ENCODE assay signal across 26 mouse cellular contexts in the genomic region with DNA sequence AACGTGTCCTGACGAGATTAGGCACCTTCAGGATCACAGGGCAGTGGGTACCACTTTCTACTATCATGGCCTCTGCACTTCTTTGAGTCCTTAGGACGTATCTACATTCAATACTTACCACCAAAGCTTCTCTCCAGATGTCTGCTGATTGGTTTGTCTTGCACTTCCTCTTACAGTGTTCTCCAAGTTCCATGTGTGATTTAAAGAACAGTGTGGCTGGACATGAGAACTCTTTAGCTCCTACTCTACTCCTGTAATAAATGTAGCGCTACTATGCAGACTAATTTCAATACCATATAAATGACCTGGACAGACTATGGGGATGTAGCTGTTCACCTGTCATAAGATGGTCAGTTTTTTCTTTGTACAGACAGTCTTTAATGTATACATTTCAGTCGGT. TPM values are rescaled to one million over a fixed set of nuclear protein-coding genes. Genes with fewer than 3 reads are reported as not detected.
DNase-seq lines count a peak whose midpoint lies in the region; ATAC-seq and TF ChIP-seq lines count a peak whose summit lies in the region.
"Had no signal": no experiment of that assay in that cellular context is flagged by ENCODE, and none has a peak within 500 bp of the region (broad histone marks: within the 10 kb centered on the region; RNA-seq: fewer than 3 reads in every experiment).

No protein-coding gene starts in this region.

- H3K4me3 ChIP-seq in midbrain, embryonic 15.5 days, result no peak overlapping the region
- no peak overlapping the region for H3K4me3 ChIP-seq in midbrain, postnatal 0 days (ENCODE audit: low read depth, low read length)
- H3K4me3 ChIP-seq in MEL (ENCODE audit: control insufficient read depth in 1 of 2, insufficient read depth in 1 of 2, low read depth in 2 of 2, low read length in 2 of 2), result no peak overlapping the region
- H3K4me3 ChIP-seq: heart, embryonic 12.5 days; heart, embryonic 15.5 days; hindbrain, embryonic 10.5 days had no signal

- peaks cover 17% of the 10 kb centered on the region for H3K4me1 ChIP-seq in midbrain, embryonic 15.5 days
- no peaks in the 10 kb centered on the region for H3K4me1 ChIP-seq in midbrain, postnatal 0 days (ENCODE audit: insufficient read depth, low read length)
- H3K4me1 ChIP-seq in MEL (ENCODE audit: control insufficient read depth in 1 of 2, insufficient read depth in 2 of 2, low read length in 2 of 2), result peaks cover 9 to 13% of the 10 kb centered on the region in 2 experiments

- H3K4me2 ChIP-seq in midbrain, embryonic 15.5 days, result no peak overlapping the region
- no peak overlapping the region for H3K4me2 ChIP-seq in midbrain, postnatal 0 days (ENCODE audit: low read depth, low read length, poor library complexity, severe bottlenecking)
- H3K4me2 ChIP-seq: heart, embryonic 12.5 days; heart, embryonic 15.5 days; hindbrain, embryonic 14.5 days had no signal

- no peak overlapping the region for H3K27ac ChIP-seq in midbrain, embryonic 15.5 days
- no peak overlapping the region for H3K27ac ChIP-seq in midbrain, postnatal 0 days (ENCODE audit: low read depth, low read length)
- no peak overlapping the region for H3K27ac ChIP-seq in MEL (ENCODE audit: control insufficient read depth, low read depth, low read length)
- H3K27ac ChIP-seq: heart, embryonic 15.5 days; hindbrain, embryonic 10.5 days; hindbrain, embryonic 14.5 days; hindbrain, postnatal 0 days had no signal

- ATAC-seq in midbrain, embryonic 15.5 days (replicated peaks), result 0 out of 2 replicates have a peak, but pooled peaks have one; percentile 24
- ATAC-seq in midbrain, postnatal 0 days (ENCODE audit: low FRiP score), result no peak
- ATAC-seq in megakaryocyte progenitor cell, adult 5-6 weeks (replicated peaks; ENCODE audit: poor library complexity), result peak; percentile 47
- no peak for ATAC-seq in erythroid progenitor cell, adult 5-6 weeks (replicated peaks; ENCODE audit: low FRiP score, poor library complexity, severe bottlenecking)
- ATAC-seq: activated CD4-positive, CD25-positive, alpha-beta regulatory T cell, adult 4 months; CD4-positive, CD25-positive, alpha-beta regulatory T cell, adult 4 months; forebrain, embryonic 14.5 days; forebrain, postnatal 0 days; hindbrain, postnatal 0 days; inflammation-experienced regulatory T-cells, adult 6 months had no signal

- no peak overlapping the region for H3K9ac ChIP-seq in midbrain, embryonic 15.5 days
- no peak overlapping the region for H3K9ac ChIP-seq in midbrain, postnatal 0 days (replicated peaks; ENCODE audit: low read length, poor library complexity, severe bottlenecking)
- H3K9ac ChIP-seq in MEL (ENCODE audit: control insufficient read depth, low read depth, low read length, poor library complexity, severe bottlenecking), result no peak overlapping the region
- H3K9ac ChIP-seq: forebrain, postnatal 0 days; heart, embryonic 12.5 days; heart, embryonic 15.5 days; hindbrain, embryonic 14.5 days had no signal

- no peak for TF ChIP-seq CTCF in midbrain, postnatal 0 days (IDR thresholded peaks at IDR 0.05)
- no peak for TF ChIP-seq CTCF in MEL (IDR thresholded peaks at IDR 0.05 in 2 of 3, conservative IDR thresholded peaks at IDR 0.05 in 1 of 3; ENCODE audit: control insufficient read depth in 1 of 3, insufficient read depth in 1 of 3, low read depth in 2 of 3, low read length in 3 of 3, poor library complexity in 1 of 3, severe bottlenecking in 1 of 3)

- no peak for DNase-seq in midbrain, postnatal 0 days (ENCODE audit: low spot score)
- peak; percentile 69 for DNase-seq in MEL (ENCODE audit: low read depth, low spot score)
- DNase-seq in thymus, adult 18-20 months, result no peak
- DNase-seq in frontal cortex, adult 2 months (ENCODE audit: extremely low spot score in 1 of 2, low spot score in 1 of 2), result no peak
- DNase-seq: adrenal gland, adult 8-10 months; adrenal gland, postnatal 25 days; cerebellum, adult 11-12 months; cerebellum, adult 8-10 months; cerebellum, postnatal 10 days; cerebellum, postnatal 36 days; forebrain, postnatal 0 days; gastrocnemius, postnatal 25 days; heart, postnatal 10 days; heart, postnatal 36 days had no signal

- no peak for TF ChIP-seq POLR2A in MEL (IDR thresholded peaks at IDR 0.05; ENCODE audit: control insufficient read depth in 1 of 2, insufficient read depth in 1 of 2, low read depth in 1 of 2, low read length in 2 of 2, poor library complexity in 1 of 2)

- H3K36me3 ChIP-seq in midbrain, embryonic 15.5 days (replicated peaks), result no peaks in the 10 kb centered on the region
- H3K36me3 ChIP-seq in midbrain, postnatal 0 days (ENCODE audit: insufficient read depth, low read length), result no peaks in the 10 kb centered on the region
- peaks cover 0 to 21% of the 10 kb centered on the region in 2 experiments; a peak in 2 of 4 replicates for H3K36me3 ChIP-seq in MEL (ENCODE audit: control insufficient read depth in 1 of 2, insufficient read depth in 2 of 2, low read length in 2 of 2)
- H3K36me3 ChIP-seq: heart, embryonic 12.5 days; heart, embryonic 15.5 days had no signal

- peaks cover 47% of the 10 kb centered on the region for H3K79me2 ChIP-seq in MEL (ENCODE audit: control insufficient read depth, insufficient read depth, low read length, poor library complexity)

- WGBS in midbrain, embryonic 15.5 days, result 89% methylated on average over 5 of the region's 5 CpGs
- WGBS in midbrain, postnatal 0 days, result 94% methylated on average over 5 of the region's 5 CpGs

- no peaks in the 10 kb centered on the region for H3K9me3 ChIP-seq in midbrain, embryonic 15.5 days
- H3K9me3 ChIP-seq in midbrain, postnatal 0 days (ENCODE audit: low read length), result no peaks in the 10 kb centered on the region
- no peaks in the 10 kb centered on the region for H3K9me3 ChIP-seq in MEL (replicated peaks; ENCODE audit: insufficient read depth, low read length)
- H3K9me3 ChIP-seq: heart, embryonic 12.5 days; heart, embryonic 15.5 days; hindbrain, embryonic 10.5 days had no signal

- H3K27me3 ChIP-seq in midbrain, embryonic 15.5 days (replicated peaks), result no peaks in the 10 kb centered on the region
- H3K27me3 ChIP-seq in midbrain, postnatal 0 days (ENCODE audit: insufficient read depth, low read length), result no peaks in the 10 kb centered on the region
- no peaks in the 10 kb centered on the region for H3K27me3 ChIP-seq in MEL (ENCODE audit: control insufficient read depth in 1 of 2, insufficient read depth in 2 of 2, low read length in 2 of 2)
- H3K27me3 ChIP-seq: heart, embryonic 12.5 days; heart, embryonic 15.5 days had no signal

- TF ChIP-seq EP300 in MEL (IDR thresholded peaks at IDR 0.05; ENCODE audit: low read depth in 1 of 2, low read length in 2 of 2), result 0 out of 4 replicates have a peak, but pooled peaks of 1 of the 2 experiments have one; percentile 29

- no peak for TF ChIP-seq RAD21 in MEL (IDR thresholded peaks at IDR 0.05; ENCODE audit: low read depth, low read length)

TF ChIP-seq in MEL, 35 proteins besides CTCF, POLR2A, EP300 and RAD21:
- no peak for TF ChIP-seq HCFC1 (IDR thresholded peaks at IDR 0.05; ENCODE audit: low read depth, low read length)
- no peak for TF ChIP-seq ELF1 (IDR thresholded peaks at IDR 0.05; ENCODE audit: low read depth, low read length)
- TF ChIP-seq MYC (IDR thresholded peaks at IDR 0.05; ENCODE audit: low read depth, low read length), result 0 out of 2 replicates have a peak, but pooled peaks have one; percentile 28
- no peak for TF ChIP-seq GABPA (IDR thresholded peaks at IDR 0.05; ENCODE audit: low read depth, low read length)
- 0 out of 2 replicates have a peak, but pooled peaks have one; percentile 19 for TF ChIP-seq SIN3A (IDR thresholded peaks at IDR 0.05; ENCODE audit: low read length)
- peak; percentile 62; the same call in 1 of the 2 replicates for TF ChIP-seq MXI1 (IDR thresholded peaks at IDR 0.05; ENCODE audit: low read depth, low read length)
- TF ChIP-seq USF2 (IDR thresholded peaks at IDR 0.05; ENCODE audit: borderline replicate concordance in 1 of 2, insufficient read depth in 1 of 2, low read depth in 1 of 2, low read length in 2 of 2), result no peak
- no peak for TF ChIP-seq NELFE (IDR thresholded peaks at IDR 0.05; ENCODE audit: low read depth, low read length)
- TF ChIP-seq TAL1 (IDR thresholded peaks at IDR 0.05; ENCODE audit: low read length), result peak; percentile 21
- no peak for TF ChIP-seq MAFK (IDR thresholded peaks at IDR 0.05; ENCODE audit: borderline replicate concordance, low read depth, low read length)
- TF ChIP-seq MYB (IDR thresholded peaks at IDR 0.05; ENCODE audit: low read depth, low read length), result no peak
- TF ChIP-seq CHD2 (IDR thresholded peaks at IDR 0.05; ENCODE audit: low read length), result no peak
- TF ChIP-seq UBTF (IDR thresholded peaks at IDR 0.05; ENCODE audit: borderline replicate concordance, insufficient read depth, low read depth, low read length), result no peak
- no peak for TF ChIP-seq ZC3H11A (IDR thresholded peaks at IDR 0.05; ENCODE audit: low read depth, low read length)
- TF ChIP-seq CHD1 (IDR thresholded peaks at IDR 0.05; ENCODE audit: low read depth, low read length), result no peak
- no peak for TF ChIP-seq TCF12 (IDR thresholded peaks at IDR 0.05; ENCODE audit: low read depth, low read length)
- no peak for TF ChIP-seq ZMIZ1 (IDR thresholded peaks at IDR 0.05; ENCODE audit: low read depth, low read length)
- 0 out of 2 replicates have a peak, but pooled peaks have one; percentile 14 for TF ChIP-seq GATA1 (IDR thresholded peaks at IDR 0.05; ENCODE audit: low read depth, low read length)
- TF ChIP-seq SMC3 (IDR thresholded peaks at IDR 0.05; ENCODE audit: low read depth, low read length), result no peak

RNA-seq across cellular contexts. Expression of gene Fbxo11, which starts 24.3 kb away (rescaled TPM):
- polyA plus RNA-seq in midbrain, embryonic 15.5 days (2015; fragmentation: Nextera tagmentation; extraction: Ambion mirVana), result 33.6 and 37.5 TPM in 2 replicates
- total RNA-seq in midbrain, postnatal 0 days (2014; rRNA removed), result 48.5 and 76.9 TPM in 2 replicates
- polyA plus RNA-seq in midbrain, postnatal 0 days (2015; fragmentation: Nextera tagmentation; extraction: Ambion mirVana), result 22.3 and 27.7 TPM in 2 replicates
- total RNA-seq in MEL (2012; rRNA removed), result 9.4 and 14.1 TPM in 2 replicates
- polyA plus RNA-seq in MEL (2012; ENCODE audit: insufficient read depth in 1 of 2, insufficient read length in 2 of 2, low read depth in 1 of 2, low replicate concordance in 2 of 2, missing spikeins in 1 of 2), result 10 to 100 TPM; 17.5 to 91.4 TPM
- 32.0 and 35.0 TPM in 2 replicates for total RNA-seq in megakaryocyte progenitor cell, adult 5-6 weeks (2015)
- 17.8 and 22.7 TPM in 2 replicates for total RNA-seq in megakaryocyte progenitor cell, adult 5-6 weeks (2017)
- 10.1 and 16.2 TPM in 2 replicates for total RNA-seq in erythroid progenitor cell, adult 5-6 weeks (2015; ENCODE audit: low replicate concordance)
- total RNA-seq in erythroid progenitor cell, adult 5-6 weeks (2017; ENCODE audit: low replicate concordance), result 5.9 and 14.4 TPM in 2 replicates
- 83.2 and 87.1 TPM in 2 replicates for polyA plus RNA-seq in frontal cortex, adult 2 months (2012; rRNA removed)

Comparison
In these comparisons a context has a peak if more than half of its experiments do, and no peak if none do; other contexts are left out.
1. ATAC-seq: peak in midbrain, embryonic 15.5 days (single experiment) and megakaryocyte progenitor cell, adult 5-6 weeks (single experiment); none in midbrain, postnatal 0 days (single experiment) and erythroid progenitor cell, adult 5-6 weeks (single experiment).